8 mouse cellular contexts compared by ENCODE assay signal in the genomic region with DNA sequence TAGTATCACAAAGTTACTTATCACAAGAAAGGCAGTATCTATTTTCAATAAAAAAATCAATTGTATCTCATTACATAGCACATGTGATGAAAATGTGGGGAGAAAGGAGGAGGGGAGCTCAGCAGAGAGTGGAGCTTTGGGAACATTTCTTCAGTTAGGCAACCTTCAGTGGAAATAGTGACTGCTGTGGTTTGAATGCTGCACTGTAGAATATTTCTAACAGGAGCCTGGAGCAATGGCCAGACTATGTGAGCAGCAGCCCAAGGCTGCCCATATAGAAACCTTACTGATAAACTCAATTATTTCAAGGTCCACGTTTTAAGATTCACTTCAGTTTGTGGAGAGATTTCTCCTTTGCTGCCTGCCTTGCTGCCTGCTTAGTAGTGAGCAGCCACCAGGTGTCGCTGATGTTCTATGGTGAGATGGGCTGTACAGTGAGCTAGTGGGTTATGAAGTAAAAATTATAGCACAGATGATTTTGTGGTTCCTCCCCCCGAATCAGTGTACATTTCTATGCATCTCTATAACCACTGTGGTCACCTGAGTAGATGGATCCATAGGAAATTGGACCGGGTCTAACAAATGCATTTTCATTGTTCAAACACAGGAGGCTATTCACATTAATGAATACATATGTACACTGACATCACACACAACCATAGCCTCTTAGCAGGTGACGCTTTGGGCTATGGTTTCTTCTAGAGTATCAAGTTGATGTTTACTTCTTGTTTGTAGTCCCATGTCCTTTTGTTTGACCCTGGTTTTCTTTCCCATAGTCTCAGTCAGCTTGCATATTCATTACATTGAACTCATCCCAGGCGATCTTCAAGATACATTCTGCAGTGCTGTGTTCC.
DNase-seq lines count a peak whose midpoint lies in the region; ATAC-seq and TF ChIP-seq lines count a peak whose summit lies in the region.

No protein-coding gene starts in this region.

- H3ac ChIP-seq in C2C12 (ENCODE audit: control insufficient read depth, insufficient read length, low read depth): no peak overlapping the region

- intact Hi-C loops in heart, postnatal 36 days (cut with DNase I): loop anchor here (2.0 to 5.0 kb wide), 2 partner anchors 1813 to 1905 kb away; no protein-coding TSS in a partner anchor

- H3K36me3 ChIP-seq in C2C12 (ENCODE audit: control insufficient read depth, insufficient read depth): no peaks in the 10 kb centered on the region
- no peaks in the 10 kb centered on the region for H3K36me3 ChIP-seq in lung, postnatal 0 days (ENCODE audit: insufficient read depth, low read length)

- no peaks in the 10 kb centered on the region for H3K4me1 ChIP-seq in lung, postnatal 0 days (ENCODE audit: insufficient read depth, low read depth, low read length)

- H3K9ac ChIP-seq in lung, postnatal 0 days (replicated peaks; ENCODE audit: low read depth): no peak overlapping the region

- H3K79me2 ChIP-seq in C2C12 (ENCODE audit: control insufficient read depth, insufficient read depth): no peaks in the 10 kb centered on the region

- no peaks in the 10 kb centered on the region for H3K9me3 ChIP-seq in lung, postnatal 0 days (ENCODE audit: low read length)

- TF ChIP-seq EP300 in lung, postnatal 0 days (IDR thresholded peaks at IDR 0.05): no peak

- H3K4me2 ChIP-seq in lung, postnatal 0 days (replicated peaks; ENCODE audit: low read depth, low read length): no peak overlapping the region

- H3K4me3 ChIP-seq in C2C12 (ENCODE audit: insufficient read depth, poor library complexity, severe bottlenecking): no peak overlapping the region
- no peak overlapping the region for H3K4me3 ChIP-seq in layer of hippocampus, adult 2 months
- no peak overlapping the region for H3K4me3 ChIP-seq in lung, postnatal 0 days (ENCODE audit: low read depth, low read length)

- H3K27me3 ChIP-seq in C2C12 (ENCODE audit: control insufficient read depth, insufficient read depth, insufficient read length): no peaks in the 10 kb centered on the region
- no peaks in the 10 kb centered on the region for H3K27me3 ChIP-seq in lung, postnatal 0 days (replicated peaks; ENCODE audit: insufficient read depth, low read length)

- WGBS in lung, postnatal 0 days: 30% methylated on average over 6 of the region's 6 CpGs

- H3K79me3 ChIP-seq in C2C12 (ENCODE audit: low read depth): no peaks in the 10 kb centered on the region

- TF ChIP-seq CTCF in C2C12 (IDR thresholded peaks at IDR 0.05; ENCODE audit: control insufficient read depth, insufficient read depth, insufficient read length): peak; percentile 41
- peak; percentile 99 for TF ChIP-seq CTCF in layer of hippocampus, adult 2 months (conservative IDR thresholded peaks at IDR 0.05)
- TF ChIP-seq CTCF in lung, postnatal 0 days (IDR thresholded peaks at IDR 0.05): peak; percentile 92

- 0 out of 2 replicates have a peak, but pooled peaks have one; percentile 38 for ATAC-seq in lung, postnatal 0 days

- H3K27ac ChIP-seq in layer of hippocampus, adult 2 months: no peak overlapping the region
- H3K27ac ChIP-seq in lung, postnatal 0 days (ENCODE audit: low read length): no peak overlapping the region

- DNase-seq in adrenal gland, postnatal 10 days: peak; percentile 81
- peak; percentile 56 for DNase-seq in embryo, embryonic 9.5 days (ENCODE audit: extremely low spot score)
- DNase-seq in heart, postnatal 36 days: peak; percentile 38 to 73
- DNase-seq in layer of hippocampus, adult 2 months (ENCODE audit: low spot score in 2 of 2): peak; percentile 69 to 84
- DNase-seq in lung, postnatal 0 days (ENCODE audit: low spot score): peak; percentile 60
- DNase-seq in retina, postnatal 1 day: peak; percentile 73
- peak; percentile 12 for DNase-seq in urinary bladder, postnatal 10 days (ENCODE audit: low spot score)

TF ChIP-seq in C2C12, 6 proteins besides CTCF, POLR2A, EP300 and RAD21:
- no peak for TF ChIP-seq CEBPB (IDR thresholded peaks at IDR 0.05; ENCODE audit: low read depth)
- TF ChIP-seq MYOG (IDR thresholded peaks at IDR 0.05; ENCODE audit: control insufficient read depth, extremely low read depth, insufficient read length): no peak
- TF ChIP-seq MAX (IDR thresholded peaks at IDR 0.05): no peak
- TF ChIP-seq USF1 (IDR thresholded peaks at IDR 0.05; ENCODE audit: low read depth): no peak
TF ChIP-seq in C2C12: peak in this region for 0.

Comparison
In these comparisons a context has a peak if more than half of its experiments do, and no peak if none do; other contexts are left out.
1. CTCF ChIP-seq: peak in every context shown above with its lines; median percentile 99 in layer of hippocampus, adult 2 months; 92 in lung, postnatal 0 days; 41 in C2C12.
2. DNase-seq: peak in every context shown above with its lines; median percentile 81 in adrenal gland, postnatal 10 days; 76 in layer of hippocampus, adult 2 months; 73 in retina, postnatal 1 day; 60 in lung, postnatal 0 days; 56 in embryo, embryonic 9.5 days; 56 in heart, postnatal 36 days; 12 in urinary bladder, postnatal 10 days.